Mouse (Mus musculus): ENCODE results near the gene Cep41. TPM values are rescaled to one million over a fixed set of nuclear protein-coding genes. Genes with fewer than 3 reads are reported as not detected.
A peak's percentile ranks its signal among the peaks of the same experiment; 100 is the strongest.

Gene Cep41
- polyA plus RNA-seq, 1 experiment from 2014 or later: 14.2 TPM

- H3K4me1 ChIP-seq (replicated peaks): peaks cover 38% of the 10 kb centered on the region
- no peaks in the 10 kb centered on the region for H3K27me3 ChIP-seq
- ATAC-seq (ENCODE audit: low FRiP score): no peak
- no peaks in the 10 kb centered on the region for H3K9me3 ChIP-seq
- H3K27ac ChIP-seq: no peak overlapping the region
- no peaks in the 10 kb centered on the region for H3K36me3 ChIP-seq
- no peak overlapping the region for H3K4me3 ChIP-seq
- H3K9ac ChIP-seq: no peak overlapping the region
- H3K4me2 ChIP-seq: no peak overlapping the region
- 43% methylated on average over 12 of the region's 12 CpGs for WGBS
Observed at GRCm38 (mm10) chr6:30730301-30730971, 36.9 kb upstream of the Cep41 start.

GRCm38 (mm10) chr6:30723331-30723730, 29.8 kb upstream of the Cep41 start, which contains the start of gene Mest:
Gene Mest, plus strand, starts transcription at chr6:30723547.
- no peak within 1 kb of the TSS for H3K4me3 ChIP-seq
- 75% methylated on average over 7 of the region's 7 CpGs for WGBS
- ATAC-seq (ENCODE audit: low FRiP score): no peak
- peak within 1 kb of the TSS; percentile 83 for H3K27ac ChIP-seq
- no peaks in the 10 kb centered on the region for H3K9me3 ChIP-seq
- no peak within 1 kb of the TSS for H3K4me2 ChIP-seq
- H3K4me1 ChIP-seq (replicated peaks): peaks cover 20% of the 10 kb centered on the region
- H3K36me3 ChIP-seq: no peaks in the 10 kb centered on the region
- H3K9ac ChIP-seq: 0 out of 2 replicates have a peak within 1 kb of the TSS, but pooled peaks have one; percentile 35
- no peaks in the 10 kb centered on the region for H3K27me3 ChIP-seq

GRCm38 (mm10) chr6:30722385-30723164, 29.0 kb upstream of the Cep41 start:
- Histone ChIP-seq H3K4me3 (no peak overlapping the region), H3K9ac (0 out of 2 replicates have a peak overlapping the region, but pooled peaks have one; percentile 35), H3K4me1 (replicated peaks) (peaks cover 20% of the 10 kb centered on the region), H3K9me3 (no peaks in the 10 kb centered on the region), H3K36me3 (no peaks in the 10 kb centered on the region), H3K27ac (peak overlapping the region; percentile 83), H3K4me2 (no peak overlapping the region), H3K27me3 (no peaks in the 10 kb centered on the region)
- 40% methylated on average over 4 of the region's 4 CpGs for WGBS
- peak; percentile 81 for ATAC-seq (ENCODE audit: low FRiP score)

GRCm38 (mm10) chr6:30716796-30717195, 23.2 kb upstream of the Cep41 start:
- H3K9ac ChIP-seq: no peak overlapping the region
- H3K9me3 ChIP-seq: no peaks in the 10 kb centered on the region
- peaks cover 8% of the 10 kb centered on the region for H3K4me1 ChIP-seq (replicated peaks)
- H3K4me3 ChIP-seq: no peak overlapping the region
- no peak for ATAC-seq (ENCODE audit: low FRiP score)
- H3K27ac ChIP-seq: no peak overlapping the region
- no peaks in the 10 kb centered on the region for H3K27me3 ChIP-seq
- 84% methylated on average over 7 of the region's 7 CpGs for WGBS
- no peaks in the 10 kb centered on the region for H3K36me3 ChIP-seq
- no peak overlapping the region for H3K4me2 ChIP-seq

- ATAC-seq (ENCODE audit: low FRiP score): no peak
- 82% methylated on average over 5 of the region's 5 CpGs for WGBS
- no peak overlapping the region for H3K27ac ChIP-seq
- no peak overlapping the region for H3K4me3 ChIP-seq
- H3K36me3 ChIP-seq: no peaks in the 10 kb centered on the region
- H3K4me2 ChIP-seq: no peak overlapping the region
- H3K4me1 ChIP-seq (replicated peaks): peaks cover 11% of the 10 kb centered on the region; the same call in 1 of the 2 replicates
- no peak overlapping the region for H3K9ac ChIP-seq
- no peaks in the 10 kb centered on the region for H3K9me3 ChIP-seq
- no peaks in the 10 kb centered on the region for H3K27me3 ChIP-seq
Observed at GRCm38 (mm10) chr6:30714891-30715471, 21.4 kb upstream of the Cep41 start.

- no peak overlapping the region for H3K4me3 ChIP-seq
- H3K36me3 ChIP-seq: no peaks in the 10 kb centered on the region
- H3K9me3 ChIP-seq: no peaks in the 10 kb centered on the region
- 86% methylated on average over 11 of the region's 11 CpGs for whole genome bisulfite sequencing
- no peak overlapping the region for H3K27ac ChIP-seq
- ATAC-seq (ENCODE audit: low FRiP score): no peak
- H3K27me3 ChIP-seq: no peaks in the 10 kb centered on the region
- no peak overlapping the region for H3K9ac ChIP-seq
- no peak overlapping the region for H3K4me2 ChIP-seq
- peaks cover 19% of the 10 kb centered on the region for H3K4me1 ChIP-seq (replicated peaks)
Observed at GRCm38 (mm10) chr6:30713896-30714295, 20.3 kb upstream of the Cep41 start.

- H3K9ac ChIP-seq: no peak overlapping the region
- no peak for ATAC-seq (ENCODE audit: low FRiP score)
- H3K36me3 ChIP-seq: no peaks in the 10 kb centered on the region
- no peaks in the 10 kb centered on the region for H3K9me3 ChIP-seq
- no peak overlapping the region for H3K4me2 ChIP-seq
- peaks cover 19% of the 10 kb centered on the region for H3K4me1 ChIP-seq (replicated peaks)
- H3K27me3 ChIP-seq: no peaks in the 10 kb centered on the region
- H3K4me3 ChIP-seq: no peak overlapping the region
- WGBS: 85% methylated on average over 6 of the region's 6 CpGs
- H3K27ac ChIP-seq: no peak overlapping the region
Observed at GRCm38 (mm10) chr6:30713455-30713854, 19.9 kb upstream of the Cep41 start.

GRCm38 (mm10) chr6:30712484-30712883, 18.9 kb upstream of the Cep41 start:
- Histone ChIP-seq H3K4me1 (replicated peaks) (peaks cover 19% of the 10 kb centered on the region), H3K27ac (no peak overlapping the region), H3K27me3 (no peaks in the 10 kb centered on the region), H3K4me2 (no peak overlapping the region), H3K36me3 (no peaks in the 10 kb centered on the region), H3K9me3 (no peaks in the 10 kb centered on the region), H3K9ac (no peak overlapping the region), H3K4me3 (no peak overlapping the region)
- 69% methylated on average over 7 of the region's 7 CpGs for whole genome bisulfite sequencing
- no peak for ATAC-seq (ENCODE audit: low FRiP score)

GRCm38 (mm10) chr6:30711365-30711763, 17.8 kb upstream of the Cep41 start:
- no peak for ATAC-seq (ENCODE audit: low FRiP score)
- no peak overlapping the region for H3K27ac ChIP-seq
- H3K4me1 ChIP-seq (replicated peaks): peaks cover 19% of the 10 kb centered on the region
- no peak overlapping the region for H3K9ac ChIP-seq
- WGBS: 71% methylated on average over 10 of the region's 10 CpGs
- no peaks in the 10 kb centered on the region for H3K9me3 ChIP-seq
- H3K36me3 ChIP-seq: no peaks in the 10 kb centered on the region
- H3K4me2 ChIP-seq: no peak overlapping the region
- H3K4me3 ChIP-seq: no peak overlapping the region
- H3K27me3 ChIP-seq: no peaks in the 10 kb centered on the region

GRCm38 (mm10) chr6:30710371-30711364, 17.1 kb upstream of the Cep41 start:
- Histone ChIP-seq H3K27ac (no peak overlapping the region), H3K4me2 (no peak overlapping the region), H3K9ac (no peak overlapping the region), H3K36me3 (no peaks in the 10 kb centered on the region), H3K4me3 (no peak overlapping the region), H3K4me1 (replicated peaks) (peaks cover 19% of the 10 kb centered on the region), H3K9me3 (no peaks in the 10 kb centered on the region), H3K27me3 (no peaks in the 10 kb centered on the region)
- WGBS: 74% methylated on average over 25 of the region's 25 CpGs
- ATAC-seq (ENCODE audit: low FRiP score): no peak

- no peak overlapping the region for H3K9ac ChIP-seq
- H3K4me3 ChIP-seq: no peak overlapping the region
- peaks cover 15% of the 10 kb centered on the region for H3K4me1 ChIP-seq (replicated peaks)
- H3K36me3 ChIP-seq: no peaks in the 10 kb centered on the region
- no peak for ATAC-seq (ENCODE audit: low FRiP score)
- WGBS: 29% methylated on average over 6 of the region's 6 CpGs
- H3K27ac ChIP-seq: 0 out of 2 replicates have a peak overlapping the region, but pooled peaks have one; percentile 8
- no peaks in the 10 kb centered on the region for H3K9me3 ChIP-seq
- no peaks in the 10 kb centered on the region for H3K27me3 ChIP-seq
- H3K4me2 ChIP-seq: no peak overlapping the region
Observed at GRCm38 (mm10) chr6:30709115-30709514, 15.6 kb upstream of the Cep41 start.
